Mouse (Mus musculus): ENCODE results near the gene Pigm.

- no peak for TF ChIP-seq CTCF (IDR thresholded peaks at IDR 0.05; ENCODE audit: borderline replicate concordance, insufficient read depth, low read length)
- peak; percentile 50; the same call in 1 of the 2 replicates for TF ChIP-seq POLR2A (IDR thresholded peaks at IDR 0.05; ENCODE audit: low read depth, low read length)
These were observed 14.4 kb downstream of the Pigm start for GRCm38 (mm10) chr1:172390769-172391168.
